Mouse (Mus musculus): ENCODE measurements around the gene Kif22.

Kif22 gene

DNA sequence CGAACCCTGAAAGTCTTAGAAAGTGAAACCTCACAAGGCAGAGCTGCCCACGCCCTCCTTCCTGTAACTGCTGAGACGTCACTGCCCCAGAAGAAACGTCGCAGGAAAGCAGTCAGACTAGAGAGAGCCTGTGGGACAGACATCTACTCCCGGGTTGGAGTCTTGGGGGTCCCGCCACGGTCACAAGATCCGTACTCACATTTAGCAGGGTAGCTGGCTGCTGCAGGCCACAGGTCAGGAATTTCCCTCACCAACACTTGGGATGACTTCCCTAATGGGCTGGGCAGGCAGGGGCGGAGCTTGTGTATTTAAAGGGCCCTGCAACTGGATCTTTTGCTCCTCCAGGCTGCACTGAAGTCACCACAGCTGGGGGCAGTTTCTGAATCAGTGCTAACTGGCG is 28.0 kb downstream of the Kif22 start, which contains the start of gene Mvp:
Mvp (minus strand) TSS at position 302 of the 400 bp plus-strand sequence.
- TF ChIP-seq GATA4 (IDR thresholded peaks at IDR 0.05; ENCODE audit: insufficient replicate concordance, low read length) = no peak

DNA sequence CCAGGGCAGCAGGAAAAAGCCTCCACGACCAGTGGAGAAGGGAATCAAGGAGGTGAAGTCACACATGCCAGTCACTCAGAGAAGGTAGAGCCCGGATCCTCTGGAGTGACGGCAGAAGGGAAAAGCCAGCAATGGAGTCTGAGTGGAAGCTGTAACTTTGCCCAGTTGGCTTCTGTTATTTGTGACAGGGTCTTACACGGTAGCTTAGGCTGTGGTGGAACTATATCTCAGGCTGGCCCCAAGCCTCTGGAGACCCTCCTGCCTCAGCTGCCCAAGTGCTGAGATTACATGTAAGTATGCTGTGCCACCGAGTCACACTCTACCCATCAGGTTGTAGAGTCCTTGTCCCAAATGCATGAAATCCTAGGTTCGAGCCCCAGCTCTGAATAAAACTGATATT is 28.9 kb downstream of the Kif22 start:
- no peak for TF ChIP-seq GATA4 (IDR thresholded peaks at IDR 0.05; ENCODE audit: insufficient replicate concordance, low read length)

DNA sequence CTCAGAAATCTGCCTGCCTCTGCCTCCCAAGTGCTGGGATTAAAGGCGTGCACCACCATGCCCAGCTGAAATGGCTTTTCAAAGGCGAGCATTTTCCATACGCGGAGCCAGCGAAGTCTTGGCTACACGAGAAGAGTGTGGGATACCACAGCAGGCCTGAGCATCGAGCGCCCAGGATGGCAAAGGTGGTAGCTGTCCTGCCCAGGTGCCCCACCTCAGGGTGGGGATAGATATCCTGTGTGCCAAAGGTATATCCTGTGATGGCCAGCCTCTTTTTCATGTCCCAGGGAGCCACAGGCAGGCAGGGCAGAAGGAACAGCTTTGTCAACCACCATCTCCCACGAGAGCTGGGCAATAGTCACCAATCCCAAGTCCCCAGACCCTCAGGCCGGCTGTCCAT is 29.4 kb downstream of the Kif22 start:
- no peak for TF ChIP-seq GATA4 (IDR thresholded peaks at IDR 0.05; ENCODE audit: insufficient replicate concordance, low read length)

DNA sequence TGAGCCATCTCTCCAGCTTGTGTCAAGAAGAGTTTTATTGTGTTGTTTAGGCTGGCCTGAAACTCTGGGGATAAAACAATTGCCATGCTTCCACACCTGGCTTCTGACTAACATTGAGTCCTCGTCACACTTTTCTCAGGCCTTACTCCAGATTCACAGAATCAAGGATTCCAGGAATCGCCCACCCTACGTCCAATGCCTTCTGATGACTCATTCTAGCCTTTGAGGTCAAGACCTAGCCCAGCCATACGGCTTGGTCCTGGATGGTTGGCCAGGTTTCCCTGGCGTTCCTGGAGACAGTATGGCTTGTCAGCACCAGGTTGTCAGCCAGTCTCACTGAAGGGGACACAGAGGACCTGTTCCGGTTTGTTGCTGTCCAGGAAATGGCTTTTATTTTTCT is 29.9 kb downstream of the Kif22 start:
- no peak for TF ChIP-seq GATA4 (IDR thresholded peaks at IDR 0.05; ENCODE audit: insufficient replicate concordance, low read length)

DNA sequence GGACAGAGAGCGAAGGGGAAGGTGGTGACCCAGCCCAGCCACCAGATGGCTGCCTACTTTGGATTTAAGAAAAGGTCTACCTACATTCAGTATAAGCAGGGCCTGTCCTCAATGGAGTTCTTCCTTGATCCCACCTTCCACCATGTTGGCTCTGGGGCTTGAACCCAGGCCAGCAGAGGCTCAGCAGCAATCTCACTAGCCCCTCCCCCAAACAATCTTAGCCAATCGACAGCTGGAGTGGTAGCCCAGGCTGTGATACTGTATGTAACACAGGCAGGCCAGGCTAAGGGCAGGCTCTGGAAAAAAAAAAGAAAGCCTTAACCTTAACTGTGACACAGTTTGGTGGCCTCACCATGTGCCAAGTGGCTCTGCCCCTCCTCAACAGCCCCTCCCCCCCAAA is 30.6 kb downstream of the Kif22 start:
- no peak for TF ChIP-seq GATA4 (IDR thresholded peaks at IDR 0.05; ENCODE audit: insufficient replicate concordance, low read length)

DNA sequence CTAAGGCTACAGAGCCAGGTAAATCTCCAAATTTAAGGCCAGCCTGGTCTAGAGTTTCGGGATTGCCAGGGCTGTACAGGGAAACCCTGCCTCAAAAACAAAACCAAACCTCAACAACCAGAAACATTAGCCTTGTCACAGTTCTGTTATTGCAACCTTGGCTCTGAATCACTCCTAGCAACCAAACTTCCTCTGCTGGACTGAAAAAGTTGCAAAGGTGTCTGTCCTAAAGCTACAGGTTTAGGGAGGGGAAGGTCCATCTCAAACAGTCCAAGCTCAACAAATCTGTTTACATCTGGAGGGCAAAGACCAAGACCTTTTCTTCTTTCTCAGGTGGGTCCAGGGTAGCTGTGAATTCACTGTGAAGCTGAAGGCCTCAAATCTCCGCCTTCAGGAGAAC is 31.2 kb downstream of the Kif22 start:
- no peak for TF ChIP-seq GATA4 (IDR thresholded peaks at IDR 0.05; ENCODE audit: insufficient replicate concordance, low read length)

DNA sequence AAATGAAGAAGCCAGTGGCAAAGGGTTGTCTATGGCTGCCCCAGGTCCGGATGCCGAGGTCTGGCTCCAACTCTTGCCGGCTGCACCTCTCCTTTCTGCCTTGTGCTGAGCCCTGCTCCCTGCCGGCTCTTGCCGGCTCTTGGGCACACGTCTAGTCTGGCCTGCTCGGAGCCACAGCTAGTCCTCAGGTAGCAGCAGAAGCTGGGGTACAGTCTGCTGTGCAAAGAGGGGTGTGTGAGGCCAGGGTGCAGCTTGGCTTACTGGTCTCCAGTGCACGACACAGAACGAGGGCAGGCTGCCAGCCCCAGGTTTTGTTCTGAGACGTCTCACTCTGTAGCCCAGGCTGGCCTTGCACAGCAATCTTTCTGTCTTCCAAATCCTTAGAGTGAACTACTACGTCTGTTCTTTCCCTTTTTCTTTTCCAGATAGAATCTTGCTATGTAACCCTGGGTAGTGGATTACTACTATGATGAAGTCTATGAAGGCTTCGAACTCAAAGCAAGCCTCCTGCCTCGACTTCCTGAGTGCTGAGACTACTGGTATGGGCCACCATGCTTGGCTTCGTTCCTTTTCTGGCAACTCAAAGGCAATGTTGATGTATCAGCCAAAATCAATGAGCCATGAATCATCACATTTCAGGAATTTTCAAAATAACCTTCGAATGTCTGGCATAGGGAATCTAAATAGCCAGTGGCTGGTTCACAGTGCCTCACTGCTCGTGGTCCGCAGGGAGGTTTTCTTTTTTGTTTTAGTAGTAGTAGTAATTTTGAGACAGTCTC is 32.8 kb downstream of the Kif22 start:
- TF ChIP-seq GATA4 (IDR thresholded peaks at IDR 0.05; ENCODE audit: insufficient replicate concordance, low read length) = no peak

DNA sequence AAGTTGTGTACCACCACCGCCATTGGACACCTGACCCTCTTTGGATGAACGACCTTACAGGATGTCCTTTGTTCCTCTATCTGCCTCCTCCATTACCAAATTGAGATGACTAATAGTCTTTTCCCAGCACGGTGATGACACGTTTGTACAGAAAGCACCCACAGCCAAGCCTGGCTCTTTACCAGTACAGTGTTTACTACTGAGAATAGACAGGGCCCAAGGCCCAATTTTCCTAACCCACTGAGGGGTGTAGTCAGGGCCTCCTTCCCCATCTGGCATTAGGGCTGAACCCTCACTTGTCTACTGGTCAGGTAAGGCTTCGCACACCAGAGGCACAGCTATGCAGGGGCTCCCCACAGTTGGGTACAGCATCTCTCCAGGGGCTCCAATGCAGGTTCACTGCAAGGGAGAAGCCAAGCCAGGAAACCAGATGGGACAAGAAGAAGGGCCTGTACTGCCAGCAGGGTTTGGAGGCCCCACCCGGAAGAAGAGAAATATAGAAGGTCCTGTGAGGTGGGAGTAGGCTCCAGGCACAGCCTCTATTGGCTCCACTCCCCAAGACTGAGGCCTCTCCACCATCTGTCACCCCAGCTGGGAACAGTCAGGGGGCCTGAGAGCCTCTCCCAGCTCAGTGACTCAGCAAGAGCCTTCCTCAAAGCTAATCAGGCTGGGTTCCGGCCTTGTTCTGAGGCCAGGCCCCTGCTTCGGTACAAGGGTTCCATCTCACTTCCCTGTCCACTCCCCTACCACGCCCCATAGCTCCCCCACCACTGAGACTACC is 33.8 kb downstream of the Kif22 start:
- peak; percentile 60; the same call in 1 of the 2 replicates for TF ChIP-seq GATA4 (IDR thresholded peaks at IDR 0.05; ENCODE audit: insufficient replicate concordance, low read length)

DNA sequence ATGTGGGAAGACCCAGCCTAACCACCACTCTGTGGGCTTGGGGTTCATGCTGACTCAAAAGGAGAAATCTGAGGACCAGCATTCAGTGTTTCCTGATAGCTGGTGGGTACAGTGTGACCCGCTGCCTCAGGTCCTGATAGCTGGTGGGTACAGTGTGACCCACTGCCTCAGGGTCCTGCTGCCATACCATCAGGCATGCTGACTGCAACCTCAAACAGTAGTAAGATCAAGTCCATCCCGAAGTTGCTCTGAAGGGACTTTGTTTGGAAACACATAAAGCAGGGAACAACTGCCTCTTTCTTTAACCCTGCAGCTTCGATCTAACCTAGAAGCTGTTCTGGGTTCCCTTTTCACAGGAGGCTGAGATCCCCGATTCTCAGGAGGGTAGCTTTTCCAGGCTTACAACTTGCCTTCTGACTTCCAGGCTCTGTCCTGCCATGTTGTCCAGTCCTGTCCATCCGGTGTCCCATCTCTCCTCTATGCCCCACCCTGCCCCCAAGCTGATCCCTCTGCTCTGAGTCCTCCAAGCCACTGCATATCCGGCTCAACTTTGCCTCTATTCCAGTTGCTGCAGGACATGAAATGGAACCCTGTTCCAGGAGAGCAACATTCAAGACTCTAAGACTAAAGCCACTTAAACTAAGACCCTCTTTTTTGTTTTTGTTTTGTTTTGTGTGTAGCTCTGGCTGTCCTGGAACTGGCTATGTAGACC is 34.8 kb downstream of the Kif22 start:
- TF ChIP-seq GATA4 (IDR thresholded peaks at IDR 0.05; ENCODE audit: insufficient replicate concordance, low read length) = no peak

DNA sequence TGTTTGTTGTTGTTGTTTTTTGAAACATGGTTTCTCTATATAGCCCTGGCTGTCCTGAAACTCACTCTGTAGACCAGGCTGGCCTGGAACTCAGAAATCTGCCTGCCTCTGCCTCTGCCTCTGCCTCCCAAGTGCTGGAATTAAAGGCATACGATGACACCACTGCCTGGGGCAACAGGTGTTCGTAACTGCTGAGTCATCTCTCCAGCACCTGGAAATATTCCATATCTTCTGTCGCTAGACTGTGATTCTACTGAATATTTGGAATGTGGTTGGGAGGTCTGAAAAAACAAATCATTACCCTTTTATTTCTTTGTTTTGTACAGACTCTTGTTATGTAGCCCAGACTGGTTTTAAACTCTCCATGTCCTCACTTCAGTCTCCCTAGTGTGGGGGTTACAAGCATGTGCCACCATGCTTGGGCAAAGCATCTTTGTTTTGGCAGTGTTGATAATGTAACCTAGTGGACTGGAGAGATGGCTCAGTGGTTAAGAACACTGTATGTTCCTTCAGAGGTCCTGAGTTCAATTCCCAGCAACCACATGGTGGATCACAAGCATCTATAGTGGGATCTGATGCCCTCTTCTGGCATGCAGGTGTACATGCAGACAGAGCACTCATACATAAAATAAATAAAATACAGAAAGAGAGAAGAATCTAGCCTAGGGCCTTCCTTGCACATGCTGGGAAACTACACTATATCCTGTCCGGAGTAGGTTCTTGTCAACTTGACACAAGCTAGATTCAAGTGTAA is 38.0 kb downstream of the Kif22 start:
- no peak for TF ChIP-seq GATA4 (IDR thresholded peaks at IDR 0.05; ENCODE audit: insufficient replicate concordance, low read length)

DNA sequence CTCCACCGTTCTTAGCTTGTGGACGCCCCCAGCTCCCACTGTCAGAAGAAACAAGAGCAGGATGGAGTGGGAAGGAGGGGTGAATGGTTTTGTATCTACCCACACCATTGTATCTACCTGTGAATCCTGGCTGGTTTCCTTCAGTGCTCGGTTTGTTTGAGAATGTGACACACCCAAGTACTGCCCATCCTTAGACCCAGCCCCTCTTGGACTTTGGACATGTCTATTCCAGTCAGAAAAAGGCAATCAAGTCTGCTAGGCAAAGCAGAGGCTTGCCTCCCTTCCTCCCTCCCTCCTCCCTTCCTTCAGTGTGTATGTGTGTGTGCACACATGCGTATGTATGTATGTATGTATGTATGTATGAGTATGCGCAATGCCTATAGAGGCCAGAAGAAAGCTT is 38.7 kb downstream of the Kif22 start:
- no peak for TF ChIP-seq GATA4 (IDR thresholded peaks at IDR 0.05; ENCODE audit: insufficient replicate concordance, low read length)

DNA sequence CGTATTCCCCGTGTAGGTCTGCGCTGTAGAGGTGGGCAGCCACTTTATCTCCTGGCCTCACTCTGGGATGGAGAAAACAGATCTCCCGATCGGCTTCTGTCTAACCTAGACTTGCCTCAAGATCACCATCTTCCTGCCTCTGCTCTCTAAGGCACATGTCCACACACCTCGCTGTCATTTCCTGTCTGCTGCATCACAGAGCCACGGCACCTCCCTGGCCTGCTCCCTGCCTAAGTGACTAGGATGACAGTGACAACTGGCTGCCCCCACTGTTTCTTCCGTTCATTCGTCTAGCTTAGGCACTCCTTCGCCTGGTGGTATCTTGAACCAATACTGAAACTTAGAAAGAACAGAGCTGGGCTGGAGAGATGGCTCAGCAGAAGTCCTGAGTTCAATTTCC is 42.7 kb downstream of the Kif22 start:
- no peak for TF ChIP-seq GATA4 (IDR thresholded peaks at IDR 0.05; ENCODE audit: insufficient replicate concordance, low read length)

DNA sequence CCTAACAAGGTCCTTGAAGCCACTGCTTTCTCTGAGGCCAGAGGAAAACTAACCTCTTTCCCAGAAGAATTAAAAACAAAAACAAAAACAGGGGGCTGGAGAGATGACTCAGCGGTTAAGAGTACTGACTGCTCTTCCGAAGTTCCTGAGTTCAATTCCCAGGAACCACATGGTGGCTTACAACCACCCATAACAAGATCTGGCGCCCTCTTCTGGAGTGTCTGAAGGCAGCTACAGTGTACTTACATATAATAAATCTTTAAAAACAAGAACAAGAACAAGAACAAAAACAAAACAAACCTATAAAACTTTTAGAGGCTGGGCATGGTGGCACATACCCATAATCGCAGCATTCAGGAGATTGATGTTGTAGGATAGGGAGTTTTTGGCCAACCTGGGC is 45.8 kb downstream of the Kif22 start:
- TF ChIP-seq GATA4 (IDR thresholded peaks at IDR 0.05; ENCODE audit: insufficient replicate concordance, low read length) = no peak

DNA sequence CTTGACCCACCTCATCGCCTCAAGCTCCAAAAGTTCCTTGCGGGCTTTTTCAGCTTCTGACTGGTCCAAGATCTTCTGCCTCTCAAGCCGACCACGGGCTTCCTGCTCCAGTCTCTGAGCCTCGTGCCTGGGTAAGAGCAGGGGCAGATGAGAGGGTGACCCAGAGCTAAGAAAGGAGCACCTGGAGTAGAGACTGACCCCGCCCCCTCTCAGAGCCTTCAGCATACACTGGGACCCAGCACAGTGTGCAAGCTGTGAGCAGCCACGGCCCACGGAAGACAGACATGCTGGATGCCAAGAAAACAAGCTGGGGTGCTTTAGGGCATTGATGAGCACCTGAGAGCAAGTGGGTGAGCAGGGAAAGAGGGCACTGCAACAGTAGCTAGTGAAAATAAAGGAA is 53.5 kb downstream of the Kif22 start:
- no peak for TF ChIP-seq GATA4 (IDR thresholded peaks at IDR 0.05; ENCODE audit: insufficient replicate concordance, low read length)

DNA sequence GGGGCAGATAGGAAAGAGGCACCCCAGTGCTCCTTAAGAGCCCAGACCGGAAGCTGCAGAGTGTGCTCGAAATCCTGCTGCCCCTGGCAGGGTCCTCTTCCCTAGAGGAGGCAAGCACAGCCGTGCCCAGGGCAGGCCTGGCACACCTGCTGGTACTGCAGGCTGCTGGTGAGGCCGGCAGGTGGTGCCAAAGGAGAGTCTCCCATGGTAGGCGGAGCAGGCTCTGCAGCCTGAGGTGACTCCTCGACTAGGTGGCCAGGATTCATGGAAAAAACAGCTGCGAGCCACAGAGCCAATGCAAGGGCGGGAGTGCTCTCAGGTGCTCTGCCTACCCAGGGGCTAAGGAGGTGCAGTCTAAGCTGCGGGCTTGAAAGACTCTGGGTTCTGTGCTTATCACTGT is 56.0 kb downstream of the Kif22 start:
- no peak for TF ChIP-seq GATA4 (IDR thresholded peaks at IDR 0.05; ENCODE audit: insufficient replicate concordance, low read length)
